Mouse (Mus musculus): ENCODE results near the gene Rsph10b. TPM values are rescaled to one million over a fixed set of nuclear protein-coding genes. Genes with fewer than 3 reads are reported as not detected.

Gene Rsph10b
- polyA plus RNA-seq, 1 experiment from 2014 or later: 5.7 TPM

GRCm38 (mm10) chr5:143943231-143944125, 10.6 kb downstream of the Rsph10b start:
- WGBS: 92% methylated on average over 14 of the region's 14 CpGs
- no peak for ATAC-seq (ENCODE audit: low FRiP score)
- Histone ChIP-seq H3K4me2 (no peak overlapping the region), H3K9ac (replicated peaks) (no peak overlapping the region), H3K36me3 (no peaks in the 10 kb centered on the region), H3K4me1 (no peaks in the 10 kb centered on the region), H3K4me3 (replicated peaks) (no peak overlapping the region), H3K9me3 (replicated peaks) (no peaks in the 10 kb centered on the region), H3K27ac (replicated peaks) (no peak overlapping the region), H3K27me3 (replicated peaks) (no peaks in the 10 kb centered on the region)

- Histone ChIP-seq H3K4me2 (no peak overlapping the region), H3K27ac (replicated peaks) (no peak overlapping the region), H3K4me3 (replicated peaks) (no peak overlapping the region), H3K36me3 (no peaks in the 10 kb centered on the region), H3K4me1 (no peaks in the 10 kb centered on the region), H3K27me3 (replicated peaks) (no peaks in the 10 kb centered on the region), H3K9me3 (replicated peaks) (no peaks in the 10 kb centered on the region), H3K9ac (replicated peaks) (no peak overlapping the region)
- WGBS: 91% methylated on average over 12 of the region's 12 CpGs
- ATAC-seq (ENCODE audit: low FRiP score): no peak
Measured at GRCm38 (mm10) chr5:143948361-143948760, 15.5 kb downstream of the Rsph10b start.

- no peaks in the 10 kb centered on the region for H3K27me3 ChIP-seq (replicated peaks)
- no peaks in the 10 kb centered on the region for H3K9me3 ChIP-seq (replicated peaks)
- no peak overlapping the region for H3K4me3 ChIP-seq (replicated peaks)
- H3K27ac ChIP-seq (replicated peaks): no peak overlapping the region
- no peak for ATAC-seq (ENCODE audit: low FRiP score)
- no peak overlapping the region for H3K4me2 ChIP-seq
- no peaks in the 10 kb centered on the region for H3K36me3 ChIP-seq
- no peaks in the 10 kb centered on the region for H3K4me1 ChIP-seq
- H3K9ac ChIP-seq (replicated peaks): no peak overlapping the region
- 49% methylated on average over 5 of the region's 5 CpGs for WGBS
Measured at GRCm38 (mm10) chr5:143950016-143950415, 17.2 kb downstream of the Rsph10b start.

GRCm38 (mm10) chr5:143957101-143957500, 24.3 kb downstream of the Rsph10b start:
- Histone ChIP-seq H3K4me2 (no peak overlapping the region), H3K27me3 (replicated peaks) (no peaks in the 10 kb centered on the region), H3K9ac (replicated peaks) (no peak overlapping the region), H3K9me3 (replicated peaks) (peaks cover 4% of the 10 kb centered on the region; the same call in 1 of the 2 replicates), H3K27ac (replicated peaks) (no peak overlapping the region), H3K4me1 (no peaks in the 10 kb centered on the region), H3K36me3 (peaks cover 19% of the 10 kb centered on the region; the same call in 1 of the 2 replicates), H3K4me3 (replicated peaks) (no peak overlapping the region)
- 95% methylated on average over 6 of the region's 6 CpGs for WGBS
- ATAC-seq (ENCODE audit: low FRiP score): no peak

GRCm38 (mm10) chr5:143959551-143959950, 26.7 kb downstream of the Rsph10b start:
- Histone ChIP-seq H3K9me3 (replicated peaks) (peaks cover 4% of the 10 kb centered on the region; the same call in 1 of the 2 replicates), H3K4me2 (no peak overlapping the region), H3K27me3 (replicated peaks) (no peaks in the 10 kb centered on the region), H3K4me1 (no peaks in the 10 kb centered on the region), H3K9ac (replicated peaks) (no peak overlapping the region), H3K4me3 (replicated peaks) (no peak overlapping the region), H3K36me3 (peaks cover 19% of the 10 kb centered on the region; the same call in 1 of the 2 replicates), H3K27ac (replicated peaks) (no peak overlapping the region)
- ATAC-seq (ENCODE audit: low FRiP score): no peak
- WGBS: 92% methylated on average over 11 of the region's 11 CpGs

- Histone ChIP-seq H3K4me3 (replicated peaks) (no peak overlapping the region), H3K27me3 (replicated peaks) (no peaks in the 10 kb centered on the region), H3K4me2 (no peak overlapping the region), H3K36me3 (peaks cover 19% of the 10 kb centered on the region; the same call in 1 of the 2 replicates), H3K27ac (replicated peaks) (no peak overlapping the region), H3K4me1 (no peaks in the 10 kb centered on the region), H3K9me3 (replicated peaks) (0 out of 2 replicates have a peak, but pooled peaks cover 4% of the 10 kb centered on the region), H3K9ac (replicated peaks) (no peak overlapping the region)
- no peak for ATAC-seq (ENCODE audit: low FRiP score)
- WGBS: 91% methylated on average over 7 of the region's 8 CpGs
Measured at GRCm38 (mm10) chr5:143961176-143961575, 28.3 kb downstream of the Rsph10b start.

- no peak overlapping the region for H3K9ac ChIP-seq (replicated peaks)
- H3K36me3 ChIP-seq: no peaks in the 10 kb centered on the region; the same call in 1 of the 2 replicates
- WGBS: 91% methylated on average over 12 of the region's 12 CpGs
- H3K9me3 ChIP-seq (replicated peaks): no peaks in the 10 kb centered on the region
- no peak for ATAC-seq (ENCODE audit: low FRiP score)
- H3K27ac ChIP-seq (replicated peaks): no peak overlapping the region
- no peaks in the 10 kb centered on the region for H3K27me3 ChIP-seq (replicated peaks)
- no peaks in the 10 kb centered on the region for H3K4me1 ChIP-seq
- H3K4me2 ChIP-seq: no peak overlapping the region
- no peak overlapping the region for H3K4me3 ChIP-seq (replicated peaks)
Measured at GRCm38 (mm10) chr5:143965586-143966345, 32.9 kb downstream of the Rsph10b start.

- Histone ChIP-seq H3K27ac (replicated peaks) (no peak overlapping the region), H3K4me2 (no peak overlapping the region), H3K36me3 (no peaks in the 10 kb centered on the region; the same call in 1 of the 2 replicates), H3K4me3 (replicated peaks) (no peak overlapping the region), H3K4me1 (no peaks in the 10 kb centered on the region), H3K9ac (replicated peaks) (no peak overlapping the region), H3K27me3 (replicated peaks) (no peaks in the 10 kb centered on the region), H3K9me3 (replicated peaks) (no peaks in the 10 kb centered on the region)
- no peak for ATAC-seq (ENCODE audit: low FRiP score)
- 86% methylated on average over 12 of the region's 12 CpGs for WGBS
Measured at GRCm38 (mm10) chr5:143966671-143967070, 33.8 kb downstream of the Rsph10b start.

- no peak overlapping the region for H3K4me3 ChIP-seq (replicated peaks)
- no peak for ATAC-seq (ENCODE audit: low FRiP score)
- no peaks in the 10 kb centered on the region for H3K4me1 ChIP-seq
- H3K4me2 ChIP-seq: no peak overlapping the region
- 82% methylated on average over 3 of the region's 3 CpGs for WGBS
- no peak overlapping the region for H3K9ac ChIP-seq (replicated peaks)
- H3K36me3 ChIP-seq: no peaks in the 10 kb centered on the region
- H3K27ac ChIP-seq (replicated peaks): no peak overlapping the region
- no peaks in the 10 kb centered on the region for H3K9me3 ChIP-seq (replicated peaks)
- no peaks in the 10 kb centered on the region for H3K27me3 ChIP-seq (replicated peaks)
Measured at GRCm38 (mm10) chr5:143972628-143973027, 39.8 kb downstream of the Rsph10b start.

- H3K36me3 ChIP-seq: no peaks in the 10 kb centered on the region
- H3K27ac ChIP-seq (replicated peaks): no peak overlapping the region
- H3K4me1 ChIP-seq: no peaks in the 10 kb centered on the region
- H3K4me2 ChIP-seq: no peak overlapping the region
- H3K4me3 ChIP-seq (replicated peaks): no peak overlapping the region
- 50% methylated on average over 4 of the region's 4 CpGs for WGBS
- H3K9me3 ChIP-seq (replicated peaks): no peaks in the 10 kb centered on the region
- no peak for ATAC-seq (ENCODE audit: low FRiP score)
- H3K9ac ChIP-seq (replicated peaks): no peak overlapping the region
- H3K27me3 ChIP-seq (replicated peaks): no peaks in the 10 kb centered on the region
Measured at GRCm38 (mm10) chr5:143974931-143975630, 42.2 kb downstream of the Rsph10b start.

- no peak overlapping the region for H3K27ac ChIP-seq (replicated peaks)
- H3K36me3 ChIP-seq: no peaks in the 10 kb centered on the region
- no peaks in the 10 kb centered on the region for H3K9me3 ChIP-seq (replicated peaks)
- H3K4me1 ChIP-seq: no peaks in the 10 kb centered on the region
- no peak overlapping the region for H3K4me2 ChIP-seq
- no peak overlapping the region for H3K4me3 ChIP-seq (replicated peaks)
- 85% methylated on average over 2 of the region's 2 CpGs for WGBS
- no peak overlapping the region for H3K9ac ChIP-seq (replicated peaks)
- no peaks in the 10 kb centered on the region for H3K27me3 ChIP-seq (replicated peaks)
- no peak for ATAC-seq (ENCODE audit: low FRiP score)
Measured at GRCm38 (mm10) chr5:143975631-143975933, 42.7 kb downstream of the Rsph10b start.

All from neural tube, embryonic 15.5 days (tissue).